Mouse (Mus musculus) hindbrain, embryonic 12.5 days (tissue): ENCODE data around the gene Atp7a. TPM values are rescaled to one million over a fixed set of nuclear protein-coding genes. Genes with fewer than 3 reads are reported as not detected.
"Not testable (repeated sequence)": the region's sequence is repeated elsewhere in the genome, so short reads cannot be mapped to it uniquely, and the experiment has no call there.

Source experiments
- ATAC-seq: fragments of 200-750 bp; cut with Nextera tagmentation; 2 replicates; pipeline ENCODE4 v1.8.0; 2017; ENCODE audit warnings: moderate TSS enrichment; ENCODE audit not compliant: low FRiP score
- H3K27ac ChIP-seq: fragments of 300-500 bp; sonication (generic); 2 replicates; pipeline ENCODE4 v1.5.1; 2016; ENCODE audit warnings: mild to moderate bottlenecking
- H3K27me3 ChIP-seq: fragments of 300-500 bp; sonication (generic); 2 replicates; pipeline ENCODE4 v1.6.1; 2016; ENCODE audit warnings: mild to moderate bottlenecking
- H3K36me3 ChIP-seq: fragments of 300-500 bp; sonication (generic); 2 replicates; pipeline ENCODE4 v1.6.1; 2016; ENCODE audit warnings: mild to moderate bottlenecking
- H3K4me1 ChIP-seq: fragments of 300-500 bp; sonication (generic); 2 replicates; pipeline ENCODE4 v1.6.1; 2016
- H3K4me2 ChIP-seq: fragments of 300-500 bp; sonication (generic); replicated peaks from 2 replicates; pipeline ENCODE4 v1.6.1; 2016; ENCODE audit warnings: mild to moderate bottlenecking
- H3K4me3 ChIP-seq: fragments of 300-500 bp; sonication (generic); 2 replicates; pipeline ENCODE4 v1.5.1; 2016; ENCODE audit warnings: mild to moderate bottlenecking
- H3K9ac ChIP-seq: fragments of 300-500 bp; sonication (generic); 2 replicates; pipeline ENCODE4 v1.6.1; 2016; ENCODE audit warnings: mild to moderate bottlenecking, moderate library complexity
- H3K9me3 ChIP-seq: fragments of 300-500 bp; sonication (generic); replicated peaks from 2 replicates; pipeline ENCODE4 v1.6.1; 2016; ENCODE audit warnings: mild to moderate bottlenecking
- WGBS: fragments of 180-500 bp; shearing (Covaris S2); methylation state at CpG from one replicate; pipeline ENCODE4 v1.1.7; 2016; 5-methylcytosine and 5-hydroxymethylcytosine counted together
- polyA plus RNA-seq: library from polyadenylated mRNA; unstranded; fragments of >200 nt; fragmentation: Nextera tagmentation; extraction: Ambion mirVana; gene quantifications from 2 replicates; pipeline ENCODE4 v1.2.1, GENCODE M21; 2016

Gene Atp7a
- polyA plus RNA-seq, result 29.1 and 30.2 TPM in 2 replicates

GRCm38 (mm10) chrX:106026418-106027342, at the start of gene Atp7a:
Gene Atp7a (plus strand): TSS chrX:106027276.
- peak within 1 kb of the TSS; percentile 52 for H3K4me2 ChIP-seq
- 15% methylated on average over 36 of the region's 36 CpGs for WGBS
- no peaks in the 10 kb centered on the region for H3K27me3 ChIP-seq
- peak within 1 kb of the TSS; percentile 60 for H3K27ac ChIP-seq
- peak; percentile 96 for ATAC-seq
- H3K4me3 ChIP-seq, result peak within 1 kb of the TSS; percentile 47
- H3K9me3 ChIP-seq, result no peaks in the 10 kb centered on the region
- no peaks in the 10 kb centered on the region for H3K36me3 ChIP-seq
- H3K4me1 ChIP-seq, result 0 out of 2 replicates have a peak, but pooled peaks cover 2% of the 10 kb centered on the region
- H3K9ac ChIP-seq, result peak within 1 kb of the TSS; percentile 63

GRCm38 (mm10) chrX:106001605-106002004, 25.5 kb upstream of the Atp7a start:
- WGBS, result 76% methylated on average over 1 of the region's 1 CpGs
- H3K9ac ChIP-seq, result no peak overlapping the region
- ATAC-seq, result no peak

GRCm38 (mm10) chrX:106010762-106011161, 16.3 kb upstream of the Atp7a start:
- no peaks in the 10 kb centered on the region for H3K27me3 ChIP-seq
- WGBS, result 23% methylated on average over 2 of the region's 3 CpGs
- H3K4me3 ChIP-seq, result peak overlapping the region; percentile 51
- no peaks in the 10 kb centered on the region for H3K9me3 ChIP-seq
- H3K36me3 ChIP-seq, result no peaks in the 10 kb centered on the region
- peak overlapping the region; percentile 50 for H3K4me2 ChIP-seq
- H3K9ac ChIP-seq, result peak overlapping the region; percentile 53; the same call in 1 of the 2 replicates
- peaks cover 3% of the 10 kb centered on the region; the same call in 1 of the 2 replicates for H3K4me1 ChIP-seq
- no peak for ATAC-seq
- H3K27ac ChIP-seq, result no peak overlapping the region

More at GRCm38 (mm10) chrX:106001605-106002004, 25.5 kb upstream of the Atp7a start:
- Histone ChIP-seq H3K27me3 (no peaks in the 10 kb centered on the region), H3K9me3 (no peaks in the 10 kb centered on the region), H3K4me1 (no peaks in the 10 kb centered on the region), H3K4me3 (no peak overlapping the region), H3K36me3 (no peaks in the 10 kb centered on the region), H3K27ac (no peak overlapping the region), H3K4me2 (no peak overlapping the region)

GRCm38 (mm10) chrX:106011465-106012159, 15.5 kb upstream of the Atp7a start, which contains the start of gene Magt1:
Gene Magt1 (minus strand): TSS chrX:106011906.
- H3K27me3 ChIP-seq, result no peaks in the 10 kb centered on the region
- H3K9me3 ChIP-seq, result no peaks in the 10 kb centered on the region
- peak within 1 kb of the TSS; percentile 50 for H3K4me2 ChIP-seq
- peak within 1 kb of the TSS; percentile 73 for H3K27ac ChIP-seq
- H3K4me1 ChIP-seq, result peaks cover 3% of the 10 kb centered on the region; the same call in 1 of the 2 replicates
- 20% methylated on average over 43 of the region's 45 CpGs for WGBS
- ATAC-seq, result peak; percentile 96
- peak within 1 kb of the TSS; percentile 53 for H3K9ac ChIP-seq
- H3K4me3 ChIP-seq, result peak within 1 kb of the TSS; percentile 51
- no peaks in the 10 kb centered on the region for H3K36me3 ChIP-seq

- Histone ChIP-seq H3K36me3 (no peaks in the 10 kb centered on the region), H3K9me3 (no peaks in the 10 kb centered on the region), H3K4me1 (peaks cover 3% of the 10 kb centered on the region; the same call in 1 of the 2 replicates), H3K4me2 (peak overlapping the region; percentile 48), H3K9ac (no peak overlapping the region), H3K27me3 (no peaks in the 10 kb centered on the region), H3K27ac (peak overlapping the region; percentile 57; the same call in 1 of the 2 replicates), H3K4me3 (peak overlapping the region; percentile 20; the same call in 1 of the 2 replicates)
- no peak for ATAC-seq
- WGBS, result 74% methylated on average over 3 of the region's 3 CpGs
These were observed 14.5 kb upstream of the Atp7a start for GRCm38 (mm10) chrX:106012559-106012958.

GRCm38 (mm10) chrX:106013217-106013616, 13.9 kb upstream of the Atp7a start:
- H3K36me3 ChIP-seq, result no peaks in the 10 kb centered on the region
- ATAC-seq, result no peak
- 35% methylated on average over 2 of the region's 2 CpGs for WGBS
- no peak overlapping the region for H3K9ac ChIP-seq
- no peak overlapping the region for H3K27ac ChIP-seq
- no peak overlapping the region for H3K4me2 ChIP-seq
- no peaks in the 10 kb centered on the region for H3K27me3 ChIP-seq
- H3K4me1 ChIP-seq, result peaks cover 3% of the 10 kb centered on the region; the same call in 1 of the 2 replicates
- no peaks in the 10 kb centered on the region for H3K9me3 ChIP-seq
- no peak overlapping the region for H3K4me3 ChIP-seq

GRCm38 (mm10) chrX:106014741-106015377, 12.2 kb upstream of the Atp7a start:
- not testable (repeated sequence) for H3K9ac ChIP-seq, H3K27ac ChIP-seq, H3K4me1 ChIP-seq, ATAC-seq, H3K9me3 ChIP-seq, H3K36me3 ChIP-seq, H3K27me3 ChIP-seq, H3K4me3 ChIP-seq
- 69% methylated on average over 2 of the region's 2 CpGs for WGBS
- H3K4me2 ChIP-seq, result 0 out of 2 replicates have a peak overlapping the region, but pooled peaks have one; percentile 27

- WGBS, result 17% methylated on average over 26 of the region's 26 CpGs
- Histone ChIP-seq H3K36me3 (peaks cover 7% of the 10 kb centered on the region; the same call in 1 of the 2 replicates), H3K9ac (peak within 1 kb of the TSS; percentile 65), H3K9me3 (no peaks in the 10 kb centered on the region), H3K4me2 (peak within 1 kb of the TSS; percentile 50), H3K27ac (peak within 1 kb of the TSS; percentile 82), H3K4me1 (no peaks in the 10 kb centered on the region), H3K4me3 (peak within 1 kb of the TSS; percentile 52), H3K27me3 (no peaks in the 10 kb centered on the region)
- peak; percentile 24 for ATAC-seq
These were observed 11.3 kb upstream of the Atp7a start, which contains the start of gene Cox7b for GRCm38 (mm10) chrX:106015571-106016322. Gene Cox7b (plus strand): TSS chrX:106015700.

GRCm38 (mm10) chrX:106017102-106017501, 10.0 kb upstream of the Atp7a start:
- Histone ChIP-seq H3K27me3 (no peaks in the 10 kb centered on the region), H3K9me3 (no peaks in the 10 kb centered on the region), H3K27ac (no peak overlapping the region), H3K4me3 (no peak overlapping the region), H3K4me1 (no peaks in the 10 kb centered on the region), H3K9ac (no peak overlapping the region), H3K4me2 (0 out of 2 replicates have a peak overlapping the region, but pooled peaks have one; percentile 50), H3K36me3 (peaks cover 7% of the 10 kb centered on the region; the same call in 1 of the 2 replicates)
- 91% methylated on average over 3 of the region's 3 CpGs for WGBS
- no peak for ATAC-seq

GRCm38 (mm10) chrX:106017516-106017915, 9.6 kb upstream of the Atp7a start:
- H3K27me3 ChIP-seq, result no peaks in the 10 kb centered on the region
- H3K27ac ChIP-seq, result no peak overlapping the region
- no peaks in the 10 kb centered on the region for H3K9me3 ChIP-seq
- no peak overlapping the region for H3K4me3 ChIP-seq
- H3K36me3 ChIP-seq, result peaks cover 7% of the 10 kb centered on the region; the same call in 1 of the 2 replicates
- no peak overlapping the region for H3K9ac ChIP-seq
- WGBS, result 87% methylated on average over 4 of the region's 4 CpGs
- no peak for ATAC-seq
- H3K4me1 ChIP-seq, result no peaks in the 10 kb centered on the region
- H3K4me2 ChIP-seq, result no peak overlapping the region

GRCm38 (mm10) chrX:106027343-106027674, 233 bp downstream of the Atp7a start:
- no peaks in the 10 kb centered on the region for H3K9me3 ChIP-seq
- H3K4me1 ChIP-seq, result 0 out of 2 replicates have a peak, but pooled peaks cover 2% of the 10 kb centered on the region
- H3K27me3 ChIP-seq, result no peaks in the 10 kb centered on the region
- H3K4me2 ChIP-seq, result peak overlapping the region; percentile 52
- H3K27ac ChIP-seq, result peak overlapping the region; percentile 60
- H3K4me3 ChIP-seq, result peak overlapping the region; percentile 47
- no peaks in the 10 kb centered on the region for H3K36me3 ChIP-seq
- no peak for ATAC-seq
- WGBS, result 13% methylated on average over 8 of the region's 8 CpGs
- H3K9ac ChIP-seq, result peak overlapping the region; percentile 63
